Mouse (Mus musculus) cerebellum, adult 8-10 months (tissue): Measurements from ENCODE around the gene Btbd35f2.
"Not testable (repeated sequence)": the region's sequence is repeated elsewhere in the genome, so short reads cannot be mapped to it uniquely, and the experiment has no call there.

Experiments used
- DNase-seq: peaks from one replicate; pipeline ENCODE4 v3.0.0; 2022

Btbd35f2 gene

DNA sequence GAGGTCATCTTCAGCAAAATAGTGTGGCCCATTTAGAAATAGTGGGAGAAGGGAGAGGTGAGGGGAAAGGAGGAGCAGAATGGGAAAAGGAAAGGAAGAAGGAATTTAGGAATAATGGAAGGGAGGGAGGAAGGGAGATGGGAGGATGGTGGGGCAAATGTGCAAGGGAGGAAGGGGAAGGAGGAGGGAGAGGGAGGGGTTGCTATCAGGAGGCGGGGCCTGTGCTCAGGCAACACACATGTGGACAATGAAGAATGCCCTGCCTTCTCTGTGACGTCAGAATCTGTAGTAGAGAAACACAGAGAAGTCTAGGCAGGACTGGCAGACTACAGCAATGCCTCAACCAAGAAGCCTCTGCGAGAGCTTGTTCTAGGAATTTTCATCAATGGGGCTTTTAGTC lies at the start of gene Btbd35f2:
TSS of gene Btbd35f2 (plus strand) at position 301 of the 400 bp plus-strand sequence.
- DNase-seq, result not testable (repeated sequence)
